Mouse (Mus musculus): ENCODE results near the gene Plcb1. TPM values are rescaled to one million over a fixed set of nuclear protein-coding genes. Genes with fewer than 3 reads are reported as not detected.

The Plcb1 gene
- polyA plus RNA-seq, 1 experiment from 2014 or later, result 10.9 TPM

GRCm38 (mm10) chr2:135214746-135215448 lies 429.0 kb downstream of the Plcb1 start:
- 45% methylated on average over 4 of the region's 4 CpGs for WGBS
- no peak overlapping the region for H3K9ac ChIP-seq
- H3K9me3 ChIP-seq, result no peaks in the 10 kb centered on the region
- no peaks in the 10 kb centered on the region for H3K4me1 ChIP-seq (replicated peaks)
- no peak for ATAC-seq
- H3K4me2 ChIP-seq (replicated peaks), result no peak overlapping the region
- H3K27ac ChIP-seq, result no peak overlapping the region
- H3K4me3 ChIP-seq (replicated peaks), result no peak overlapping the region
- no peaks in the 10 kb centered on the region for H3K27me3 ChIP-seq (replicated peaks)
- no peaks in the 10 kb centered on the region for H3K36me3 ChIP-seq

GRCm38 (mm10) chr2:135219406-135219805 lies 433.5 kb downstream of the Plcb1 start:
- WGBS, result 75% methylated on average over 3 of the region's 3 CpGs
- Histone ChIP-seq H3K27ac (no peak overlapping the region), H3K27me3 (replicated peaks) (no peaks in the 10 kb centered on the region), H3K4me1 (replicated peaks) (no peaks in the 10 kb centered on the region), H3K4me2 (replicated peaks) (no peak overlapping the region), H3K36me3 (no peaks in the 10 kb centered on the region), H3K4me3 (replicated peaks) (no peak overlapping the region), H3K9me3 (no peaks in the 10 kb centered on the region), H3K9ac (no peak overlapping the region)
- ATAC-seq, result no peak

GRCm38 (mm10) chr2:135225604-135226025 lies 439.7 kb downstream of the Plcb1 start:
- H3K9ac ChIP-seq, result no peak overlapping the region
- no peaks in the 10 kb centered on the region for H3K36me3 ChIP-seq
- no peak for ATAC-seq
- H3K27me3 ChIP-seq (replicated peaks), result no peaks in the 10 kb centered on the region
- 55% methylated on average over 3 of the region's 3 CpGs for WGBS
- H3K9me3 ChIP-seq, result no peaks in the 10 kb centered on the region
- H3K27ac ChIP-seq, result no peak overlapping the region
- no peak overlapping the region for H3K4me3 ChIP-seq (replicated peaks)
- H3K4me1 ChIP-seq (replicated peaks), result no peaks in the 10 kb centered on the region
- no peak overlapping the region for H3K4me2 ChIP-seq (replicated peaks)

- ATAC-seq, result no peak
- H3K36me3 ChIP-seq, result no peaks in the 10 kb centered on the region
- 72% methylated on average over 3 of the region's 3 CpGs for WGBS
- no peaks in the 10 kb centered on the region for H3K9me3 ChIP-seq
- H3K27ac ChIP-seq, result no peak overlapping the region
- no peak overlapping the region for H3K4me3 ChIP-seq (replicated peaks)
- H3K4me2 ChIP-seq (replicated peaks), result no peak overlapping the region
- H3K27me3 ChIP-seq (replicated peaks), result no peaks in the 10 kb centered on the region
- no peaks in the 10 kb centered on the region for H3K4me1 ChIP-seq (replicated peaks)
- no peak overlapping the region for H3K9ac ChIP-seq
Observed at GRCm38 (mm10) chr2:135230262-135230661, 444.4 kb downstream of the Plcb1 start.

- 89% methylated on average over 1 of the region's 1 CpGs for WGBS
- H3K4me1 ChIP-seq (replicated peaks), result no peaks in the 10 kb centered on the region
- peak; percentile 75; the same call in 1 of the 2 replicates for ATAC-seq
- H3K4me3 ChIP-seq (replicated peaks), result no peak overlapping the region
- no peak overlapping the region for H3K27ac ChIP-seq
- no peak overlapping the region for H3K4me2 ChIP-seq (replicated peaks)
- no peaks in the 10 kb centered on the region for H3K36me3 ChIP-seq
- no peaks in the 10 kb centered on the region for H3K27me3 ChIP-seq (replicated peaks)
- H3K9ac ChIP-seq, result no peak overlapping the region
- no peaks in the 10 kb centered on the region for H3K9me3 ChIP-seq
Observed at GRCm38 (mm10) chr2:135242662-135243316, 456.9 kb downstream of the Plcb1 start.

- Histone ChIP-seq H3K9ac (no peak overlapping the region), H3K36me3 (no peaks in the 10 kb centered on the region), H3K4me2 (replicated peaks) (no peak overlapping the region), H3K27ac (no peak overlapping the region), H3K4me3 (replicated peaks) (no peak overlapping the region), H3K27me3 (replicated peaks) (no peaks in the 10 kb centered on the region), H3K4me1 (replicated peaks) (no peaks in the 10 kb centered on the region), H3K9me3 (no peaks in the 10 kb centered on the region)
- 36% methylated on average over 4 of the region's 4 CpGs for WGBS
- peak; percentile 31; the same call in 1 of the 2 replicates for ATAC-seq
Observed at GRCm38 (mm10) chr2:135243764-135244163, 457.9 kb downstream of the Plcb1 start.

GRCm38 (mm10) chr2:135249925-135250324 lies 464.1 kb downstream of the Plcb1 start:
- H3K9ac ChIP-seq, result no peak overlapping the region
- ATAC-seq, result no peak
- H3K27me3 ChIP-seq (replicated peaks), result no peaks in the 10 kb centered on the region
- H3K36me3 ChIP-seq, result no peaks in the 10 kb centered on the region
- H3K4me3 ChIP-seq (replicated peaks), result no peak overlapping the region
- H3K4me1 ChIP-seq (replicated peaks), result no peaks in the 10 kb centered on the region
- H3K4me2 ChIP-seq (replicated peaks), result no peak overlapping the region
- H3K27ac ChIP-seq, result no peak overlapping the region
- 89% methylated on average over 2 of the region's 2 CpGs for WGBS
- no peaks in the 10 kb centered on the region for H3K9me3 ChIP-seq

GRCm38 (mm10) chr2:135251821-135252315 lies 466.0 kb downstream of the Plcb1 start:
- no peaks in the 10 kb centered on the region for H3K27me3 ChIP-seq (replicated peaks)
- ATAC-seq, result no peak
- H3K36me3 ChIP-seq, result no peaks in the 10 kb centered on the region
- no peaks in the 10 kb centered on the region for H3K9me3 ChIP-seq
- H3K4me2 ChIP-seq (replicated peaks), result no peak overlapping the region
- H3K9ac ChIP-seq, result no peak overlapping the region
- no peaks in the 10 kb centered on the region for H3K4me1 ChIP-seq (replicated peaks)
- 95% methylated on average over 3 of the region's 3 CpGs for WGBS
- H3K27ac ChIP-seq, result no peak overlapping the region
- H3K4me3 ChIP-seq (replicated peaks), result no peak overlapping the region

GRCm38 (mm10) chr2:135259136-135259535 lies 473.3 kb downstream of the Plcb1 start:
- Histone ChIP-seq H3K9ac (no peak overlapping the region), H3K27me3 (replicated peaks) (no peaks in the 10 kb centered on the region), H3K9me3 (no peaks in the 10 kb centered on the region), H3K4me3 (replicated peaks) (no peak overlapping the region), H3K27ac (no peak overlapping the region), H3K4me2 (replicated peaks) (no peak overlapping the region), H3K4me1 (replicated peaks) (no peaks in the 10 kb centered on the region), H3K36me3 (no peaks in the 10 kb centered on the region)
- ATAC-seq, result no peak
- 78% methylated on average over 3 of the region's 3 CpGs for WGBS

- Histone ChIP-seq H3K4me1 (replicated peaks) (no peaks in the 10 kb centered on the region), H3K9me3 (no peaks in the 10 kb centered on the region), H3K27me3 (replicated peaks) (no peaks in the 10 kb centered on the region), H3K27ac (no peak overlapping the region), H3K36me3 (no peaks in the 10 kb centered on the region), H3K4me2 (replicated peaks) (no peak overlapping the region), H3K9ac (no peak overlapping the region), H3K4me3 (replicated peaks) (no peak overlapping the region)
- ATAC-seq, result no peak
- WGBS, result 75% methylated on average over 2 of the region's 2 CpGs
Observed at GRCm38 (mm10) chr2:135263943-135264342, 478.1 kb downstream of the Plcb1 start.

- Histone ChIP-seq H3K9ac (no peak overlapping the region), H3K36me3 (no peaks in the 10 kb centered on the region), H3K27me3 (replicated peaks) (no peaks in the 10 kb centered on the region), H3K4me1 (replicated peaks) (no peaks in the 10 kb centered on the region), H3K27ac (no peak overlapping the region), H3K4me2 (replicated peaks) (no peak overlapping the region), H3K4me3 (replicated peaks) (no peak overlapping the region), H3K9me3 (no peaks in the 10 kb centered on the region)
- WGBS, result 60% methylated on average over 5 of the region's 5 CpGs
- no peak for ATAC-seq
Observed at GRCm38 (mm10) chr2:135274949-135275348, 489.1 kb downstream of the Plcb1 start.

GRCm38 (mm10) chr2:135278506-135278905 lies 492.6 kb downstream of the Plcb1 start:
- ATAC-seq, result no peak
- Histone ChIP-seq H3K27ac (no peak overlapping the region), H3K9ac (no peak overlapping the region), H3K36me3 (no peaks in the 10 kb centered on the region), H3K4me2 (replicated peaks) (no peak overlapping the region), H3K27me3 (replicated peaks) (no peaks in the 10 kb centered on the region), H3K9me3 (no peaks in the 10 kb centered on the region), H3K4me3 (replicated peaks) (no peak overlapping the region), H3K4me1 (replicated peaks) (no peaks in the 10 kb centered on the region)
- 49% methylated on average over 3 of the region's 3 CpGs for WGBS

GRCm38 (mm10) chr2:135279026-135279425 lies 493.2 kb downstream of the Plcb1 start:
- H3K27ac ChIP-seq, result no peak overlapping the region
- no peak overlapping the region for H3K4me3 ChIP-seq (replicated peaks)
- H3K9me3 ChIP-seq, result no peaks in the 10 kb centered on the region
- ATAC-seq, result no peak
- H3K4me2 ChIP-seq (replicated peaks), result no peak overlapping the region
- H3K4me1 ChIP-seq (replicated peaks), result no peaks in the 10 kb centered on the region
- H3K9ac ChIP-seq, result no peak overlapping the region
- WGBS, result 68% methylated on average over 6 of the region's 6 CpGs
- no peaks in the 10 kb centered on the region for H3K27me3 ChIP-seq (replicated peaks)
- no peaks in the 10 kb centered on the region for H3K36me3 ChIP-seq

Data from intestine, embryonic 15.5 days (tissue).